Mouse (Mus musculus): ENCODE results near the gene Lmo7.

- no peak for TF ChIP-seq GATA1 (IDR thresholded peaks at IDR 0.05; ENCODE audit: low read length)
- no peak for TF ChIP-seq TAL1 (IDR thresholded peaks at IDR 0.05; ENCODE audit: low read length)
Observed at GRCm38 (mm10) chr14:101839771-101840731, 110.3 kb downstream of the Lmo7 start.

All from erythroblast, embryonic 14.5 days (primary cell).